Mouse (Mus musculus): Measurements from ENCODE around the gene Fto. TPM values are rescaled to one million over a fixed set of nuclear protein-coding genes. Genes with fewer than 3 reads are reported as not detected.

The Fto gene
- polyA plus RNA-seq, 1 experiment from 2014 or later: 97.3 TPM

GRCm38 (mm10) chr8:91370899-91371298, 57.6 kb downstream of the Fto start:
- no peak overlapping the region for H3K4me3 ChIP-seq (ENCODE audit: low read depth, low read length)
- H3K36me3 ChIP-seq (ENCODE audit: control insufficient read depth, insufficient read depth, low read length): no peaks in the 10 kb centered on the region
- ATAC-seq (ENCODE audit: insufficient number of reproducible peaks, low FRiP score, low TSS enrichment, low read depth) (no peak), DNase-seq (ENCODE audit: low spot score) (no peak)
- H3K4me2 ChIP-seq (ENCODE audit: low read depth, severe bottlenecking): no peak overlapping the region
- whole genome bisulfite sequencing: 63% methylated on average over 12 of the region's 12 CpGs
- peaks cover 10% of the 10 kb centered on the region; the same call in 1 of the 2 replicates for H3K4me1 ChIP-seq (ENCODE audit: control insufficient read depth, insufficient read depth, low read length)
- no peak overlapping the region for H3K27ac ChIP-seq (replicated peaks; ENCODE audit: low read depth, low read length)
- H3K27me3 ChIP-seq (ENCODE audit: control insufficient read depth, insufficient read depth, low read length): no peaks in the 10 kb centered on the region
- H3K9me3 ChIP-seq (ENCODE audit: control insufficient read depth, low read length): no peaks in the 10 kb centered on the region
- H3K9ac ChIP-seq (ENCODE audit: low read length): no peak overlapping the region

- DNase-seq (ENCODE audit: low spot score): no peak
- Histone ChIP-seq H3K9ac (ENCODE audit: low read length) (no peak overlapping the region), H3K27ac (replicated peaks; ENCODE audit: low read depth, low read length) (no peak overlapping the region), H3K4me2 (ENCODE audit: low read depth, severe bottlenecking) (no peak overlapping the region), H3K27me3 (ENCODE audit: control insufficient read depth, insufficient read depth, low read length) (no peaks in the 10 kb centered on the region), H3K4me3 (ENCODE audit: low read depth, low read length) (no peak overlapping the region), H3K9me3 (ENCODE audit: control insufficient read depth, low read length) (no peaks in the 10 kb centered on the region), H3K4me1 (ENCODE audit: control insufficient read depth, insufficient read depth, low read length) (peaks cover 18% of the 10 kb centered on the region), H3K36me3 (ENCODE audit: control insufficient read depth, insufficient read depth, low read length) (no peaks in the 10 kb centered on the region)
- ATAC-seq (ENCODE audit: insufficient number of reproducible peaks, low FRiP score, low TSS enrichment, low read depth): no peak
- 71% methylated on average over 4 of the region's 4 CpGs for WGBS
Measured at GRCm38 (mm10) chr8:91371995-91372394, 58.7 kb downstream of the Fto start.

- H3K27me3 ChIP-seq (ENCODE audit: control insufficient read depth, insufficient read depth, low read length): peaks cover 1% of the 10 kb centered on the region; the same call in 1 of the 2 replicates
- no peaks in the 10 kb centered on the region for H3K9me3 ChIP-seq (ENCODE audit: control insufficient read depth, low read length)
- H3K9ac ChIP-seq (ENCODE audit: low read length): no peak overlapping the region
- peaks cover 19% of the 10 kb centered on the region for H3K4me1 ChIP-seq (ENCODE audit: control insufficient read depth, insufficient read depth, low read length)
- no peak overlapping the region for H3K4me3 ChIP-seq (ENCODE audit: low read depth, low read length)
- H3K36me3 ChIP-seq (ENCODE audit: control insufficient read depth, insufficient read depth, low read length): no peaks in the 10 kb centered on the region
- no peak overlapping the region for H3K27ac ChIP-seq (replicated peaks; ENCODE audit: low read depth, low read length)
- DNase-seq (ENCODE audit: low spot score): no peak
- WGBS: 85% methylated on average over 9 of the region's 9 CpGs
- H3K4me2 ChIP-seq (ENCODE audit: low read depth, severe bottlenecking): no peak overlapping the region
- ATAC-seq (ENCODE audit: insufficient number of reproducible peaks, low FRiP score, low TSS enrichment, low read depth): no peak
Measured at GRCm38 (mm10) chr8:91372780-91373577, 59.7 kb downstream of the Fto start.

- no peaks in the 10 kb centered on the region for H3K9me3 ChIP-seq (ENCODE audit: control insufficient read depth, low read length)
- no peak for ATAC-seq (ENCODE audit: insufficient number of reproducible peaks, low FRiP score, low TSS enrichment, low read depth)
- H3K9ac ChIP-seq (ENCODE audit: low read length): no peak overlapping the region
- no peaks in the 10 kb centered on the region for H3K36me3 ChIP-seq (ENCODE audit: control insufficient read depth, insufficient read depth, low read length)
- no peak overlapping the region for H3K4me3 ChIP-seq (ENCODE audit: low read depth, low read length)
- no peak overlapping the region for H3K27ac ChIP-seq (replicated peaks; ENCODE audit: low read depth, low read length)
- WGBS: 41% methylated on average over 20 of the region's 20 CpGs
- no peak overlapping the region for H3K4me2 ChIP-seq (ENCODE audit: low read depth, severe bottlenecking)
- peaks cover 24% of the 10 kb centered on the region for H3K4me1 ChIP-seq (ENCODE audit: control insufficient read depth, insufficient read depth, low read length)
- peaks cover 3% of the 10 kb centered on the region; the same call in 1 of the 2 replicates for H3K27me3 ChIP-seq (ENCODE audit: control insufficient read depth, insufficient read depth, low read length)
- no peak for DNase-seq (ENCODE audit: low spot score)
Measured at GRCm38 (mm10) chr8:91375054-91375938, 62.0 kb downstream of the Fto start.

- ATAC-seq (ENCODE audit: insufficient number of reproducible peaks, low FRiP score, low TSS enrichment, low read depth) (no peak), DNase-seq (ENCODE audit: low spot score) (peak; percentile 77)
- peaks cover 24% of the 10 kb centered on the region for H3K4me1 ChIP-seq (ENCODE audit: control insufficient read depth, insufficient read depth, low read length)
Measured at GRCm38 (mm10) chr8:91376785-91377184, 63.5 kb downstream of the Fto start.

GRCm38 (mm10) chr8:91377275-91377674, 64.0 kb downstream of the Fto start:
- no peak for DNase-seq (ENCODE audit: low spot score)
- no peak for ATAC-seq (ENCODE audit: insufficient number of reproducible peaks, low FRiP score, low TSS enrichment, low read depth)
- Histone ChIP-seq H3K9me3 (ENCODE audit: control insufficient read depth, low read length) (no peaks in the 10 kb centered on the region), H3K27me3 (ENCODE audit: control insufficient read depth, insufficient read depth, low read length) (peaks cover 3% of the 10 kb centered on the region; the same call in 1 of the 2 replicates), H3K4me2 (ENCODE audit: low read depth, severe bottlenecking) (no peak overlapping the region), H3K9ac (ENCODE audit: low read length) (no peak overlapping the region), H3K4me1 (ENCODE audit: control insufficient read depth, insufficient read depth, low read length) (peaks cover 24% of the 10 kb centered on the region), H3K4me3 (ENCODE audit: low read depth, low read length) (no peak overlapping the region), H3K36me3 (ENCODE audit: control insufficient read depth, insufficient read depth, low read length) (no peaks in the 10 kb centered on the region), H3K27ac (replicated peaks; ENCODE audit: low read depth, low read length) (no peak overlapping the region)
- WGBS: 60% methylated on average over 6 of the region's 6 CpGs

More at GRCm38 (mm10) chr8:91376785-91377184, 63.5 kb downstream of the Fto start:
- 3% methylated on average over 11 of the region's 11 CpGs for WGBS
- Histone ChIP-seq H3K4me3 (ENCODE audit: low read depth, low read length) (no peak overlapping the region), H3K9ac (ENCODE audit: low read length) (0 out of 2 replicates have a peak overlapping the region, but pooled peaks have one; percentile 5), H3K27me3 (ENCODE audit: control insufficient read depth, insufficient read depth, low read length) (peaks cover 3% of the 10 kb centered on the region; the same call in 1 of the 2 replicates), H3K27ac (replicated peaks; ENCODE audit: low read depth, low read length) (0 out of 2 replicates have a peak overlapping the region, but pooled peaks have one; percentile 1), H3K9me3 (ENCODE audit: control insufficient read depth, low read length) (no peaks in the 10 kb centered on the region), H3K36me3 (ENCODE audit: control insufficient read depth, insufficient read depth, low read length) (no peaks in the 10 kb centered on the region), H3K4me2 (ENCODE audit: low read depth, severe bottlenecking) (peak overlapping the region; percentile 14; the same call in 1 of the 2 replicates)

GRCm38 (mm10) chr8:91378846-91379499, 65.6 kb downstream of the Fto start:
- Histone ChIP-seq H3K4me3 (ENCODE audit: low read depth, low read length) (no peak overlapping the region), H3K27ac (replicated peaks; ENCODE audit: low read depth, low read length) (no peak overlapping the region), H3K27me3 (ENCODE audit: control insufficient read depth, insufficient read depth, low read length) (peaks cover 3% of the 10 kb centered on the region; the same call in 1 of the 2 replicates), H3K36me3 (ENCODE audit: control insufficient read depth, insufficient read depth, low read length) (no peaks in the 10 kb centered on the region), H3K4me1 (ENCODE audit: control insufficient read depth, insufficient read depth, low read length) (peaks cover 24% of the 10 kb centered on the region), H3K9ac (ENCODE audit: low read length) (no peak overlapping the region), H3K9me3 (ENCODE audit: control insufficient read depth, low read length) (no peaks in the 10 kb centered on the region), H3K4me2 (ENCODE audit: low read depth, severe bottlenecking) (no peak overlapping the region)
- DNase-seq (ENCODE audit: low spot score): peak; percentile 83
- 40% methylated on average over 13 of the region's 13 CpGs for WGBS
- 0 out of 2 replicates have a peak, but pooled peaks have one; percentile 39 for ATAC-seq (ENCODE audit: insufficient number of reproducible peaks, low FRiP score, low TSS enrichment, low read depth)

All from limb, embryonic 11.5 days (tissue).